Mouse (Mus musculus): Measurements from ENCODE around the gene Ppa1. TPM values are rescaled to one million over a fixed set of nuclear protein-coding genes. Genes with fewer than 3 reads are reported as not detected.

The Ppa1 gene
- polyA plus RNA-seq, 1 experiment from 2014 or later: 247 TPM

DNA sequence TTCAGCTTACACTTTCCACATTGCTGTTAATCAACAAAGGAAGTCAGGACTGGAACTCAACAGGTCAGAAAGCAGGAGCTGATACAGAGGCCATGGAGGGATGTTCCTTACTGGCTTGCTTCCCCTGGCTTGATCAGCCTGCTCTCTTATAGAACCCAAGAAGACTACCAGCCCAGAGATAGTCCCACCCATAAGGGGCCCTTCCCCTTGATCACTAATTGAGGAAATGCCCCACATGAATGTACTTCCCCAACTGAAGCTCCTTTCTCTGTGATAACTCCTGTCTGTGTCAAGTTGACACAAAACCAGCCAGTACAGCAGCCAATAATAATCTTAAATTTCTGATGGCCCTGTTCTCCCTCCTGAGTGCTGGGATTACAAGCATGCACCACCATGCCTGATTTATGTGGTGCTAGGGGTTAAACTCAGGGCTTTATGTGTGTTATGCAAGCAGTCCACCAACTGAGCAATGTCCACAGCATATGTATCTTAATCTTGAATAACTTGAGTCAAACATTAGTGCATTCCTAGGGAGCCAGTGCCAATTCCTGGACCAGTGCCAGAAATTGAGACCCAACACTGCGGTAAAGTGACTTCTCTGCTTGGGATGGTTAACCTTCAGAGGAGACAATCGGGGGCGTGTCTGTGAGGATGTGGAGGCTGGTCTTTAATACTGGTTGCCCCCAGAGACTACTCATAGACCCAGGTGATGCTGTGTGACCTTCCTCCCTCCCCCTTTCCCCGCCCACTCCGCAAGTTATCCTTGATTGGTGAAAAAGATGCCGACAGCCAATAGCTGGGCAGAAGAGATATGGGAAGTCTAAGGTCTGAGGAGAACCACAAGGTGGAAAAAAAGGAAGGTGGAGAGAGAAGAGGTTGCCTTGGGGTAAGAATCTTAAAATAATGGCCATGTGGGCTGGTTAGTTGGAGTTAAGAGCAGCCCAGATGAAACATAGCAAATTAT is 58.3 kb downstream of the Ppa1 start:
- Histone ChIP-seq H3K4me1 (no peaks in the 10 kb centered on the region), H3K4me3 (no peak overlapping the region), H3K27me3 (no peaks in the 10 kb centered on the region; the same call in 1 of the 2 replicates), H3K36me3 (peaks cover 23% of the 10 kb centered on the region), H3K27ac (replicated peaks) (no peak overlapping the region), H3K9me3 (no peaks in the 10 kb centered on the region), H3K4me2 (replicated peaks) (no peak overlapping the region), H3K9ac (replicated peaks) (no peak overlapping the region)
- 70% methylated on average over 6 of the region's 6 CpGs for WGBS
- no peak for ATAC-seq (ENCODE audit: low FRiP score, low read depth)

DNA sequence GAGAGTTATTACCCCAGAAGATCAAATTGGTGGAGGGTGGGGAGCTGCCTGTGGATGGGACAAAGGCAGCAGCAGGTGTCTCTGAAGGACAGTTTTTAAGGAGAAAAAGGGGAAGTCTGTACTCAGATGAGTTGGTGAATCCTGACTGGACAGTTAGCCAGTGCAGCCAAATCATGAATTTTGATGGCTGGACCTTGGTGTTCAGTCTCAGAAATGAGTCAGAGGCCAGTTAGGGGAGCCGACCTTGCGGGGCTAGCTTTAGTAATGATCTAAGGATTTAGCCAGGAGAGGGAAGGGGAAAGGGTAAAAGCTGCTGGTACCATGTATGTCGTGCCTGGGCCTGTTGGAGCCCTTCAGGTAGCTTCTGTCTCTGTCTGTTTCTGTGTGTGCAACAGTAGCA is 65.2 kb downstream of the Ppa1 start:
- 77% methylated on average over 3 of the region's 3 CpGs for WGBS
- H3K9me3 ChIP-seq: no peaks in the 10 kb centered on the region
- H3K4me2 ChIP-seq (replicated peaks): no peak overlapping the region
- peaks cover 7% of the 10 kb centered on the region for H3K4me1 ChIP-seq
- H3K9ac ChIP-seq (replicated peaks): no peak overlapping the region
- ATAC-seq (ENCODE audit: low FRiP score, low read depth): no peak
- H3K36me3 ChIP-seq: no peaks in the 10 kb centered on the region
- no peak overlapping the region for H3K27ac ChIP-seq (replicated peaks)
- H3K4me3 ChIP-seq: no peak overlapping the region
- peaks cover 29% of the 10 kb centered on the region for H3K27me3 ChIP-seq

DNA sequence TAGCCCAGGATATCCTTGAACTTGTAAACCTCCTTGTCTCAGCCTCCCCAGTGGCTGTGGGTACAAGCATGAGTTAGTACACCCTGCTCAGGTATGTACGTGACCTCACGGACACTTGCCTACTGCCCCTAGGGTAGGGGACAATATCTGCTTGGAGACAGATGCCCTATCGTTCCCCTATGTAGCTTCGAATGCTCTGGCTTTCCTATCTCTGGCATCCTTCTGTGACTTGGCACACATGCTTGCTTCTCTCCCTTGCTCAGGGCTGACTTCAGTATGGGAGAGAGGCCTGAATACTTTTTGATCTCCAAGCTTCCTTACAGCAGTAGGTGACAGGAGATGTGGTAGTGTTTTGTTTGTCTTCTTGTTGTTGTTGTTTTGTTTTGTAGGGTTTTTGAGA is 65.8 kb downstream of the Ppa1 start:
- Histone ChIP-seq H3K9me3 (no peaks in the 10 kb centered on the region), H3K4me2 (replicated peaks) (no peak overlapping the region), H3K9ac (replicated peaks) (no peak overlapping the region), H3K27me3 (peaks cover 29% of the 10 kb centered on the region), H3K4me3 (no peak overlapping the region), H3K27ac (replicated peaks) (no peak overlapping the region), H3K4me1 (peaks cover 7% of the 10 kb centered on the region), H3K36me3 (no peaks in the 10 kb centered on the region)
- ATAC-seq (ENCODE audit: low FRiP score, low read depth): no peak
- 92% methylated on average over 4 of the region's 4 CpGs for WGBS

DNA sequence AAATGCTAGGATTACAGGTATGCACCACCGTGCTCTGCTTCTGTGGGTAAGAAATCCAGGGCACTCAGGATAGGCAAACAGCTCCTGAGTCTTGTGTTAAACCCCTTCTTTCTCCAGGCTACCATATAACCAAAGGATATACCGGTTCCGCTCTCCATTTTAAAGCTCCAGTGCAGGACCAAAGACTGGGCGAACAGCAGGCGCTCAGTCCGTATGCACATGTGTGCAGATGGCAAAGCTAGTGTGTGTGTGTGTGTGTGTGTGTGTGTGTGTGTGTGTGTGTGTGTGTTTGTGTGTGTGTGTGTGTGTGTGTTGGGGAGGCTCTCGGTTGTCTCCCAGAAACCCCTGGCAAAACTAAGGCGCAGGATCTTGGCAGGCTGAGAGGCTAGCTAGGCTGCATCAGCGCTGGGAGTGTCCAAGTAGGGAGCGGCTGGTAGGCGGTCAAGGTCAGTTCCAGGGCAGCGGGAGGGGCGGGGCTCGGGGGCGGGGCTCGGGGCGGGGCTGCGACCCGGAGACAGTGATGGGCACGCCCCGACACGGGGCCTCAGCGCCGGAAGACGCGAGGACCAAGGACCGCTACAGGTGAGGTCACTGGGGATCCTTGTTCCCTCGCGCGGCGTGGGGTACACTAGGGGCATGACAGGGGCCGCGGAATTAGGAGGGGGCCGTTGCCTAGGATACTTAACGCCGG is 66.6 kb downstream of the Ppa1 start, which contains the start of gene Aifm2:
TSS of gene Aifm2 (plus strand) at position 493 of the 691 bp plus-strand sequence.
- Histone ChIP-seq H3K9ac (replicated peaks) (peak within 1 kb of the TSS; percentile 49), H3K4me1 (peaks cover 7% of the 10 kb centered on the region), H3K27me3 (peaks cover 29% of the 10 kb centered on the region), H3K9me3 (no peaks in the 10 kb centered on the region), H3K4me3 (peak within 1 kb of the TSS; percentile 53), H3K4me2 (replicated peaks) (peak within 1 kb of the TSS; percentile 90), H3K36me3 (no peaks in the 10 kb centered on the region), H3K27ac (replicated peaks) (no peak within 1 kb of the TSS)
- 13% methylated on average over 35 of the region's 36 CpGs for WGBS
- ATAC-seq (ENCODE audit: low FRiP score, low read depth): peak; percentile 82

DNA sequence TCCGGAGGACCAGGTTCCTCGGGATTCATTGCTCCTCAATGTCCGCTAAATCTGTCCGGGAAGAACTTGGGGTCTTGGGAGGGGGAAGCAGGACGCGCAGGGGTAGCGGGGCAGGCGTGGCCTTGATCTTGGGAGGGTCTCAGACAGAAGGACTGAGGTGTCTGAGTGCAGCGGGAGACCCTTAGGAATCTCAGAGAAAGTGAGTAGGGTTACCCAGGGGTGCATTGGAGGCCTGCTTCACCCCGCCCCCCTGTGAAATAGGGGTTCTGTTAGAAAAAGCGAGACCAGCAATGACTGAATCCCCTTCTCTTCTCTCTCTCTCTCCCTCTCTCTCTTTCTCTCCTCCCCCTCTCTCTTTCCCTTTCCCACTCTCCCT is 67.1 kb downstream of the Ppa1 start:
- ATAC-seq (ENCODE audit: low FRiP score, low read depth): peak; percentile 30; the same call in 1 of the 2 replicates

DNA sequence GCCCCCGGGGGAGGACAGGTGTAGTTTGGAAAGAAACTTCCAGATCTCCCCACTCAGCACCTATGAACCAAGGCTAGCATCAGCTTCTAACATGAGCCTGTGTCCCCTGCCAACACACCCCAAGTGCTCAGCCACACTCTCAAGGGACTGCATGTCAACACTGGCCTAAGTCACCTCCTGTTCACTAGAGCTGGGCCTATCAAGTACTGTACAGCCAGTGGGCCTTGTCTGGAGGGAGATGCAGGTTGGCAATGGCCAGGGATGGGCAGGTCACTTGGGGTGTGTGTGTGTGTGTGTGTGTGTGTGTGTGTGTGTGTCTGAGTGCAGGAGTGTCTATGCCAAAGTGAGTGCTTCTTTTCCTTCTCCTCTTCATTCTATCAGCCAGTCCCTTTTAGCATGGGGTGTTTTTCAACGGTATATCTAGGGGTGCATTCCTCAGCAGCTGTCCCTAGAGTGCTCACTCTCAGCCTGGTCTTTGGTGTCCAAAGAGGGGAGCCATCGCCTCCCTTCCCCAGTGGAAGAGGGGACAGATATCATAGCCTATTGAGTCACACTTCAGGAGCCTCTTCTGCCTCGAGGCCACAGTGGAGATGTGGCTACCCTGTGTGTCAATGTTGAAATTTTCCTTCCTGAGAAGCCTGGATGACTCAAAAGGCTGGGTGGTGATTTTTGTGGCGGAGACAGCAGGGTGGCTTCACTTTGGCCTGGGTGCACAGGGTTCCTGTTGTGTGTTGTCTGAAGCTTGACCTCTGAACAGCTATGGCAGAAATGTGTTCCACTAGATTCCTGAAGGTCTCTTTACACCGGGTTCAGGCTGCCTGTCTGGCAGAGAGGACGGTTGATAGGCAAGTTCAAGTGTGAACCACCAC is 67.9 kb downstream of the Ppa1 start:
- H3K4me3 ChIP-seq: no peak overlapping the region

More for the DNA sequence above, 67.1 kb downstream of the Ppa1 start:
- H3K27me3 ChIP-seq: peaks cover 29% of the 10 kb centered on the region
- H3K9me3 ChIP-seq: no peaks in the 10 kb centered on the region
- H3K4me2 ChIP-seq (replicated peaks): peak overlapping the region; percentile 90
- peak overlapping the region; percentile 53 for H3K4me3 ChIP-seq
- H3K27ac ChIP-seq (replicated peaks): no peak overlapping the region
- WGBS: 2% methylated on average over 11 of the region's 11 CpGs
- peaks cover 7% of the 10 kb centered on the region for H3K4me1 ChIP-seq
- H3K36me3 ChIP-seq: no peaks in the 10 kb centered on the region
- peak overlapping the region; percentile 49 for H3K9ac ChIP-seq (replicated peaks)

DNA sequence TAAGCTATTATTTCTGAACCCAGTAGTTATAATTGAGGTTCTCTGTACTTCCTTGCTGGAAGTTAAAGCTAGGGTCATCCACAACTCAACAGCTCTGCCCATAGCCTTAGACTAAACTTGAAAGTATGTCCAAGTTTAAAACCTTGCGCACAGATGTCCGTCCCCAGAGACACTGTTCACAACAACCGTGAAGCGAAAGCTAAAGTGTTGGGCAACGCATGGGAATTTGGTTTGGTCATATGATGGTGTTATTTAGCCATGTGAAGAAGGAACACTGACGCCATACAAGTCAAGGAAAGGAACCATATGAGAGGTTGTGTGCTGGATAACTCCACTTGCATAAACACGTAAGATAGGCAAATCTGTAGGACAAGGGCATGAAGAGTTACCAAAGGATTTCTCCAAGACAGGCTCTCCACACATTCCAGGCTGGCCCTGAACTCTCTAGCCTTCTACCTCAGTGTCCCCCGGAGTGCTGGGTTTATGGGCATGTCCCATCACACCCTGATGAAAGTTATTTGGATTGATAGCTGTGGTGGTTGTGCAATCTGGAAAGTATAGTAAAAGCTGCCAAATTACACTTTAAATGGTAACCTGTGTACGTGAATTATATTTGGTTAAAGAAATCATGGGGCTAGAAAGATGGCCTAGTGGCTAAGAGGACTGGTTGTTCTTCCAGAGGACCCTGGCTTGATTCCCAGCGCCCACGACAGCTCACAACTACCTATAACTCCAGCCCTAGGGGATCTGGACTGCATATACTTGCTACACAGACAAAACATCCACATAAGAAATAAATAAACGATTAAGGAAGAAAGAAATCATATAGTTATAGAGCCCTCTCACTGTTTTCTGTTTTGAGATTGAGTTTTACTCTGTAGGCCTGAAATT is 69.3 kb downstream of the Ppa1 start:
- ATAC-seq (ENCODE audit: low FRiP score, low read depth): no peak
- H3K9ac ChIP-seq (replicated peaks): no peak overlapping the region

More for the DNA sequence above, 67.9 kb downstream of the Ppa1 start:
- no peaks in the 10 kb centered on the region for H3K36me3 ChIP-seq
- WGBS: 75% methylated on average over 7 of the region's 7 CpGs
- H3K4me1 ChIP-seq: peaks cover 7% of the 10 kb centered on the region
- H3K27ac ChIP-seq (replicated peaks): no peak overlapping the region
- peaks cover 29% of the 10 kb centered on the region for H3K27me3 ChIP-seq
- peak overlapping the region; percentile 90; the same call in 1 of the 2 replicates for H3K4me2 ChIP-seq (replicated peaks)
- ATAC-seq (ENCODE audit: low FRiP score, low read depth): no peak
- no peaks in the 10 kb centered on the region for H3K9me3 ChIP-seq
- no peak overlapping the region for H3K9ac ChIP-seq (replicated peaks)

DNA sequence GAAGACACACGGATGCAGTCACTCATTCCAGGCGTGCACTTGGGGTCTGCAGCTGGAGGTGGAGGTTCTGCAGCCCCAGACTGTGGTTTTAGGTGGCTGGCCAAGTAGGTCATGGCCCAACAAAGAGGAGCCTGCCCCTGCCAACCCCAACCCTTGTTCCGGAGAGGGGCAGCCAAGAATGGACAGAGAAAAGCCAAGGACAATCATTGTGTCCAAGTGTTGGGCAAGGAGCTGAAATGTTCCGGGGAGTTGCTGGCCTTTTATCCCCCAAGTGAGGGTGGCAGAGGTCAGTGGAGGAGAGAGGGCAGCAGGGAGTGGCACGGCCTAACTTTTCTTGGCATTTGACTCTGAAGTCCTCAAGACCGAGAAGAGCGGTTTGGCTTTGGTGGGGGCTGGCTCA is 72.0 kb downstream of the Ppa1 start:
- Histone ChIP-seq H3K27me3 (peaks cover 14% of the 10 kb centered on the region), H3K27ac (replicated peaks) (no peak overlapping the region)

More for the DNA sequence above, 69.3 kb downstream of the Ppa1 start:
- H3K27ac ChIP-seq (replicated peaks): no peak overlapping the region
- no peaks in the 10 kb centered on the region for H3K9me3 ChIP-seq
- 90% methylated on average over 12 of the region's 12 CpGs for WGBS
- H3K4me3 ChIP-seq: no peak overlapping the region
- H3K36me3 ChIP-seq: no peaks in the 10 kb centered on the region
- peaks cover 29% of the 10 kb centered on the region for H3K27me3 ChIP-seq
- H3K4me1 ChIP-seq: peaks cover 7% of the 10 kb centered on the region
- no peak overlapping the region for H3K4me2 ChIP-seq (replicated peaks)

DNA sequence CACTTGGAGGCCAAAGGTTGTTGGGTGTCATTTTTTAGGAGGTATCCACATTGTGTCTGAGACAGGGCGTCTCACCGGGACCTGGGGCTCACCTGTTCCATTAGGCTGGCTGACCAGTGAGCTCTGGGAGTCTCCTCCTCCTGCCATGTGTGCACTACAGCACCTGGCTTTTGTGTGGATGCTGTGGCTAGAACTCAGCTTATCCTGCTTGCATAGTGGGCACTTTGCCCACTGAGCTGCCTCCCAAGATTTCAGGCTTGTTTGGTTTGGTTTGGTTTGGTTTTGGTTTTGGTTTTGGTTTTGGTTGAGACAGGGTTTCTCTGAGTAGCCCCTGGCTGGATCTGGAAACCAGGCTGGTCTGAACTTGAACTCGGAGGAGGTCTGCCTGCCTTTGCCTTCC is 73.9 kb downstream of the Ppa1 start:
- no peak overlapping the region for H3K4me3 ChIP-seq
- no peaks in the 10 kb centered on the region for H3K9me3 ChIP-seq
- H3K27me3 ChIP-seq: no peaks in the 10 kb centered on the region
- WGBS: 74% methylated on average over 3 of the region's 3 CpGs
- no peak overlapping the region for H3K4me2 ChIP-seq (replicated peaks)
- H3K9ac ChIP-seq (replicated peaks): no peak overlapping the region
- no peak overlapping the region for H3K27ac ChIP-seq (replicated peaks)
- no peaks in the 10 kb centered on the region for H3K36me3 ChIP-seq
- no peaks in the 10 kb centered on the region for H3K4me1 ChIP-seq
- no peak for ATAC-seq (ENCODE audit: low FRiP score, low read depth)

More for the DNA sequence above, 72.0 kb downstream of the Ppa1 start:
- Histone ChIP-seq H3K4me3 (no peak overlapping the region), H3K9ac (replicated peaks) (no peak overlapping the region), H3K36me3 (no peaks in the 10 kb centered on the region), H3K4me1 (peaks cover 4% of the 10 kb centered on the region), H3K4me2 (replicated peaks) (no peak overlapping the region), H3K9me3 (no peaks in the 10 kb centered on the region)
- no peak for ATAC-seq (ENCODE audit: low FRiP score, low read depth)
- WGBS: 87% methylated on average over 7 of the region's 7 CpGs

DNA sequence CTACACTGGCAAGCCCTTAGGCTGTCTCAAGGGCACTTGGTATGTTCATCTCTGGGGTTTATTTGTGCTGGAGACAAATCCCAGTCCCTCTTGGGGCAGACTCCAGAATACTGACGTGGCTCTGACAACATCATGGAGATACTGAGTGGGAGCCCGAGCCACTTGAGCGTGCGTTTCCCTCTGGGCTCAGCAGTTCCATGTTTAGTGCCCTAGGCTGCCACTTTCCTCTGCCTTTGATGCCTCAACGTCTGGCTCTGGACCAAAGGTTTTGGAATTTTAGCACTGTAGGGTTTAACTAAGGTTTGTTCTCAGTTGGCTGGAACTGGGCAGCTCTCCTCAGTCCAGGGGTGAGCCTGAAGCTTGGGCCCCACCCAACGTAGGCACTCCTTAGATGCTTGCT is 74.9 kb downstream of the Ppa1 start:
- H3K27ac ChIP-seq (replicated peaks): no peak overlapping the region
- no peak overlapping the region for H3K4me2 ChIP-seq (replicated peaks)
- WGBS: 74% methylated on average over 6 of the region's 6 CpGs
- no peaks in the 10 kb centered on the region for H3K4me1 ChIP-seq
- H3K27me3 ChIP-seq: no peaks in the 10 kb centered on the region
- H3K9me3 ChIP-seq: no peaks in the 10 kb centered on the region
- no peak overlapping the region for H3K4me3 ChIP-seq
- no peak overlapping the region for H3K9ac ChIP-seq (replicated peaks)
- H3K36me3 ChIP-seq: no peaks in the 10 kb centered on the region
- no peak for ATAC-seq (ENCODE audit: low FRiP score, low read depth)

All from midbrain, embryonic 12.5 days (tissue).